Mouse (Mus musculus) mouse embryonic stem cell (cell line): ENCODE data around the gene Fam192a.

Experiments
- in situ Hi-C, 2 experiments: fragments of 300-500 bp; cut with MboI; formaldehyde crosslinking; loops; 1 replicate in 1 of 2; 3 replicates in 1 of 2; pipeline ENCODE4 v1.14.3; 2019 to 2020; ENCODE audit warnings: low sequenced_read_pairs in 2 of 2, low pct_unique_long_range_greater_than_20kb in 1 of 2, mixed read lengths in 1 of 2; ENCODE audit not compliant: unreplicated experiment in 1 of 2

Gene Fam192a

GRCm38 (mm10) chr8:94575148-94575547 is 26.6 kb downstream of the Fam192a start:
- in situ Hi-C loops = no loop called here

GRCm38 (mm10) chr8:94574159-94574907 is 27.5 kb downstream of the Fam192a start:
- in situ Hi-C loops = no loop called here

- in situ Hi-C loops = no loop called here
Observed at GRCm38 (mm10) chr8:94571896-94572295, 29.9 kb downstream of the Fam192a start.

GRCm38 (mm10) chr8:94569419-94569818 is 32.4 kb downstream of the Fam192a start:
- in situ Hi-C loops = no loop called here

GRCm38 (mm10) chr8:94568098-94568497 is 33.7 kb downstream of the Fam192a start:
- in situ Hi-C loops = no loop called here

- in situ Hi-C loops = no loop called here
Observed at GRCm38 (mm10) chr8:94567159-94567849, 34.5 kb downstream of the Fam192a start.

GRCm38 (mm10) chr8:94566446-94567158 is 35.2 kb downstream of the Fam192a start:
- in situ Hi-C loops = no loop called here

GRCm38 (mm10) chr8:94566033-94566432 is 35.8 kb downstream of the Fam192a start:
- in situ Hi-C loops = no loop called here

- in situ Hi-C loops = no loop called here
Observed at GRCm38 (mm10) chr8:94564421-94564820, 37.4 kb downstream of the Fam192a start.

- in situ Hi-C loops = no loop called here
Observed at GRCm38 (mm10) chr8:94561256-94561655, 40.5 kb downstream of the Fam192a start.

GRCm38 (mm10) chr8:94557281-94557680 is 44.5 kb downstream of the Fam192a start:
- in situ Hi-C loops = no loop called here

- in situ Hi-C loops = no loop called here
Observed at GRCm38 (mm10) chr8:94552696-94553095, 49.1 kb downstream of the Fam192a start.

- in situ Hi-C loops = no loop called here
Observed at GRCm38 (mm10) chr8:94551471-94552422, 50.0 kb downstream of the Fam192a start.

- in situ Hi-C loops = no loop called here
Observed at GRCm38 (mm10) chr8:94549998-94550397, 51.8 kb downstream of the Fam192a start.

- in situ Hi-C loops = no loop called here
Observed at GRCm38 (mm10) chr8:94549482-94549881, 52.3 kb downstream of the Fam192a start.

GRCm38 (mm10) chr8:94549041-94549440 is 52.8 kb downstream of the Fam192a start:
- in situ Hi-C loops = no loop called here

GRCm38 (mm10) chr8:94543981-94544380 is 57.8 kb downstream of the Fam192a start:
- in situ Hi-C loops = no loop called here
